Mouse (Mus musculus): ENCODE data around the gene Cxadr. TPM values are rescaled to one million over a fixed set of nuclear protein-coding genes. Genes with fewer than 3 reads are reported as not detected.

Gene Cxadr
- polyA plus RNA-seq, 1 experiment: 30.3 TPM

- Histone ChIP-seq H3K27ac (replicated peaks; ENCODE audit: low read depth, low read length) (no peak overlapping the region), H3K4me1 (ENCODE audit: control insufficient read depth, insufficient read depth, insufficient read length, low read length) (peaks cover 7% of the 10 kb centered on the region), H3K4me3 (ENCODE audit: insufficient read depth, low read depth, low read length) (no peak overlapping the region)
Measured at GRCm38 (mm10) chr16:78372786-78373185, 71.5 kb downstream of the Cxadr start.

GRCm38 (mm10) chr16:78373743-78374142, 72.5 kb downstream of the Cxadr start:
- peaks cover 7% of the 10 kb centered on the region for H3K4me1 ChIP-seq (ENCODE audit: control insufficient read depth, insufficient read depth, insufficient read length, low read length)
- no peak overlapping the region for H3K27ac ChIP-seq (replicated peaks; ENCODE audit: low read depth, low read length)
- H3K4me3 ChIP-seq (ENCODE audit: insufficient read depth, low read depth, low read length): no peak overlapping the region

DNA sequence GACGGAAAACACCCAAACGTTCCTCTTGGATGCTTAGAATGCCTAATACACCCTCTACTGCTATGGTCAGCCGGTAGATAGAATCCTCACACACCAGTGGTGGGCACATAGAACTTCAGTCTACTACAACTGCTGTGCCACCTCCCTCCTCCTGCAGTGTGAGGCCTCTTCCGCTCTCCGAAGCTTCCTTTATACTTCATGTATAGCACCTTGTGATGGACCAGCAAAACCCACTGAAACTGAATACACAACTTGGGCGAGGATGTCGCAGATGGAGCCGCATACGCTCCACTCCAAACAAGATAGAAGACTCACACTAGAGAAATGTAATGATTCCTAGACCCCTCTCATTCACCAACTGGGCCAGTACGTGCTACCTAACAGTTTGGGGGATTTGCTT, 73.9 kb downstream of the Cxadr start:
- peak overlapping the region; percentile 41 for H3K4me3 ChIP-seq (ENCODE audit: insufficient read depth, low read depth, low read length)
- H3K27ac ChIP-seq (replicated peaks; ENCODE audit: low read depth, low read length): no peak overlapping the region
- peaks cover 7% of the 10 kb centered on the region for H3K4me1 ChIP-seq (ENCODE audit: control insufficient read depth, insufficient read depth, insufficient read length, low read length)

DNA sequence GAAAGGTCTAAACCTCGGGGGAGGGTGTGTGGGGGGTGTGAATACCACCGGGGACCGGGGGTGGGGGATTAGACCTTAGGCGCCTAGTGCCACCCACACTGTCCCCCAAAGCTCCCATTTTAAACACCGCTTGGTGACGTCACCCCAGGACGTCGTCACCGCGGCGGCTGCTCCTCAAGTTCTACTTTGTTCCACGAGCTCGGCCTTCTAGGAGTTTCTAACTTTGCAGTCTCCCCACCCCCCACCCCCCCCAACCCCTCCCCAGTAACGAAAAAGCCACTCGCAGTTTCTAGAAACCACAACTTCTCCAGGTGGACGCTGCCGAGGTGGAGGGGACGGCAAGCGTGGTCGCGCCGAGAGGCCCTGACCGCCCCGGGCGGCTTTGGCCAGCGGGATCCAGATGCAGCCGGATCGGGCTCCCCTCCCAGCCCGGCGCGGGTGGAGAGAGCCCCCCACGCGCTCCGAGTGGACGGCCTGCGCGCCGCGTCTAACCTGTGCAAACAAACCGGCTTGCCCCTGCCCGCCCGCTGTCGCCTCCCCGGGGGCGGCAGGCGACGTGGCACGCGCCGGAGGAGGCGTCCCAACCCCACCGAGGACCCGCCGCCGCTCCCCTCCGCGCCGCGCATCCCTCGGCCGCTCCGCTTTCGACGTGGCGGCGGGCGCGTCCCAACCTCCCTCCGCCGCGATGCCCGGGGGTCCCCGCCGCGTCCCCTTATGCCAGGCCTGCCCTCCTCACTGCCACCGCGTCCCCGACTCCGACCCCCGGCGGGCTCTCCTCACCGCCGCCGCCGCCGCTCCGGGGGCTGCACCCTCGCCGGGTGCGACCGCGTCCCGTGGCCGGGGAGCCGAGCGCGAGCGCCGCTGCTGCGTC, 74.8 kb downstream of the Cxadr start:
- peak overlapping the region; percentile 95 for H3K4me3 ChIP-seq (ENCODE audit: insufficient read depth, low read depth, low read length)
- H3K27ac ChIP-seq (replicated peaks; ENCODE audit: low read depth, low read length): peak overlapping the region; percentile 37; the same call in 1 of the 2 replicates
- peaks cover 7% of the 10 kb centered on the region for H3K4me1 ChIP-seq (ENCODE audit: control insufficient read depth, insufficient read depth, insufficient read length, low read length)

- Histone ChIP-seq H3K4me1 (ENCODE audit: control insufficient read depth, insufficient read depth, insufficient read length, low read length) (peaks cover 7% of the 10 kb centered on the region), H3K27ac (replicated peaks; ENCODE audit: low read depth, low read length) (peak within 1 kb of the TSS; percentile 37; the same call in 1 of the 2 replicates), H3K4me3 (ENCODE audit: insufficient read depth, low read depth, low read length) (peak within 1 kb of the TSS; percentile 95)
Measured at GRCm38 (mm10) chr16:78376745-78377570, 75.7 kb downstream of the Cxadr start, which contains the start of gene Btg3. Gene Btg3 (minus strand): TSS chr16:78377192.

DNA sequence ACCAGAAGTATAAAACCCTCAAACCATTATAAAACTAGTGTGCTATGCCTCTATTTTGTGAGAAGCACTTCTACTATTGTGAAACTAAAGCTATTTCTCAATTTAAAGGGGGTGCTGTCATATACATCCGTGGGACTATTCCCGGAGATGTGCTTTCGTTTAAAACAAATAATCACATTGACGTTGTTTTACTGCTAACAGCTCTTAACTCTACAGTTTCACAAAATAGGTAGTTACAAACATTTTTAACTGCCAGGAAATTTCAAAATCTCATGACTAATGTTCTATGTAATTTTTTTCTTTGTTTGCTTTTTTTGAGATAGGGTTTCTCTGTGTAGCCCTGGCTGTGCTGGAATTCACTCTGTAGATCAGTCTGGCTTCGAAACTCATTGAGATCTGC, 77.2 kb downstream of the Cxadr start:
- no peak overlapping the region for H3K27ac ChIP-seq (replicated peaks; ENCODE audit: low read depth, low read length)

GRCm38 (mm10) chr16:78389122-78389521, 87.8 kb downstream of the Cxadr start:
- peaks cover 7% of the 10 kb centered on the region; the same call in 1 of the 2 replicates for H3K4me1 ChIP-seq (ENCODE audit: control insufficient read depth, insufficient read depth, insufficient read length, low read length)
- H3K4me3 ChIP-seq (ENCODE audit: insufficient read depth, low read depth, low read length): no peak overlapping the region
- H3K27ac ChIP-seq (replicated peaks; ENCODE audit: low read depth, low read length): no peak overlapping the region

More for the DNA sequence above, 77.2 kb downstream of the Cxadr start:
- peaks cover 7% of the 10 kb centered on the region for H3K4me1 ChIP-seq (ENCODE audit: control insufficient read depth, insufficient read depth, insufficient read length, low read length)
- no peak overlapping the region for H3K4me3 ChIP-seq (ENCODE audit: insufficient read depth, low read depth, low read length)

- no peak overlapping the region for H3K27ac ChIP-seq (replicated peaks; ENCODE audit: low read depth, low read length)
- H3K4me1 ChIP-seq (ENCODE audit: control insufficient read depth, insufficient read depth, insufficient read length, low read length): peaks cover 7% of the 10 kb centered on the region; the same call in 1 of the 2 replicates
- H3K4me3 ChIP-seq (ENCODE audit: insufficient read depth, low read depth, low read length): no peak overlapping the region
Measured at GRCm38 (mm10) chr16:78389986-78390385, 88.7 kb downstream of the Cxadr start.

GRCm38 (mm10) chr16:78391354-78391753, 90.1 kb downstream of the Cxadr start:
- peak overlapping the region; percentile 72 for H3K27ac ChIP-seq (replicated peaks; ENCODE audit: low read depth, low read length)
- H3K4me3 ChIP-seq (ENCODE audit: insufficient read depth, low read depth, low read length): no peak overlapping the region
- peaks cover 7% of the 10 kb centered on the region; the same call in 1 of the 2 replicates for H3K4me1 ChIP-seq (ENCODE audit: control insufficient read depth, insufficient read depth, insufficient read length, low read length)

- Histone ChIP-seq H3K4me1 (ENCODE audit: control insufficient read depth, insufficient read depth, insufficient read length, low read length) (no peaks in the 10 kb centered on the region), H3K27ac (replicated peaks; ENCODE audit: low read depth, low read length) (no peak overlapping the region), H3K4me3 (ENCODE audit: insufficient read depth, low read depth, low read length) (no peak overlapping the region)
Measured at GRCm38 (mm10) chr16:78398734-78399133, 97.4 kb downstream of the Cxadr start.

DNA sequence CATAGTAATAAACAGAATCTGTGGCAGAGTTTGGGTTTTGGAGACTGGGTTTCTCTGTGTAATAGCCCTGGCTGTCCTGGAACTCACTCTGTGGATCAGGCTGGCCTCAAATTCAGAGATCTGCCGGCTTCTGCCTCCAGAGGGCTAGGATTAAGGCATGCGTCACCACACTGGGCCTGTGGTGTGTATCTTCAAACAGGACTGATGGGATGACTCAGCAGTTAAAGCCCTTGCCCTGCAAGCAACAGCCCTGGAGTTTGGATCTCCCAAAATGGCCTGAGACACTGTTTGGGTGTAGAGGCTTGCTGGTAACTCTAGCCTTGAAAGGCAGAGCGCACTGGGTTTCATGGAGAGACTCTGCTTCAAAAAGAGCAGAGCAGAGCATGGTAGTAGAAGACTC, 98.1 kb downstream of the Cxadr start:
- H3K4me1 ChIP-seq (ENCODE audit: control insufficient read depth, insufficient read depth, insufficient read length, low read length): no peaks in the 10 kb centered on the region
- H3K4me3 ChIP-seq (ENCODE audit: insufficient read depth, low read depth, low read length): no peak overlapping the region
- H3K27ac ChIP-seq (replicated peaks; ENCODE audit: low read depth, low read length): no peak overlapping the region

DNA sequence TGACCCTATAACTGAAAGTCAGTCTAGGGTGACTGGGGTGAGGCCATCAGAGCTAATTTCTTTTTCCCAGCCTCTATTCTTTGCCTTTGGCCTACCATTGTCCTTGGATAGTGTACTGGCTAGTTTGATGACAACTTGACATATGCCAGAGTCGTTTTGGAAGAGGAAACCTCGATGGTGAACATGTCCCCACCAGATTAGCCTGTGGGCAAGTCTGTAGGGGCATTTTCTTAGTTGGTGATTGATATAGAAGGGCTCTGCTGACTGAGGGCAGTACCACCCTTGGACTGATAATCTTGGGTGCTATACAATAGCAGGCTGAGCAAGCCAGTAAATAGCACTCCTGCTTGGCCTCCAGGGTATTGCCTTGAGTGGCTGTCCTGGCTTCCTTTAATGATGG, 101.0 kb downstream of the Cxadr start:
- Histone ChIP-seq H3K27ac (replicated peaks; ENCODE audit: low read depth, low read length) (no peak overlapping the region), H3K4me1 (ENCODE audit: control insufficient read depth, insufficient read depth, insufficient read length, low read length) (no peaks in the 10 kb centered on the region), H3K4me3 (ENCODE audit: insufficient read depth, low read depth, low read length) (no peak overlapping the region)

DNA sequence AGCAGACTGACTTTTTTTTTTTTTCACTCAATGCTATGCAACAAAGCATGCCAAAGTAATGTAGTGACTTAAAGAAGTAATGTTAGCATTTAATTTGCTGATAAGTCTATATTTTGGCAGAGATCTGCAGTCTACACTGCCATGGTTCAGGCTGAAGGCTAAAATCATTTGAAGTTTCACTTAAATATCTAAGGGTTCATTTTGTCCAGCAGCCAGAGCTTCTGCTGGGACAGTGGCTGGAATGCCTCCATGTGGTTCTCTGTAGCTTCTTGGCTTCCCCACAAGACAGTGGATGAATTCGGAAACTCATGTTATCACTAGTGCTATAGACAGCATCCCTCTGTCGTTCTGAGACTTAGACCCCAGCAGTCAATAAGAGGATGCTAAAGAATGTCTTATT, 105.4 kb downstream of the Cxadr start:
- H3K27ac ChIP-seq (replicated peaks; ENCODE audit: low read depth, low read length): no peak overlapping the region
- no peaks in the 10 kb centered on the region for H3K4me1 ChIP-seq (ENCODE audit: control insufficient read depth, insufficient read depth, insufficient read length, low read length)
- H3K4me3 ChIP-seq (ENCODE audit: insufficient read depth, low read depth, low read length): no peak overlapping the region

- Histone ChIP-seq H3K4me1 (ENCODE audit: control insufficient read depth, insufficient read depth, insufficient read length, low read length) (no peaks in the 10 kb centered on the region), H3K4me3 (ENCODE audit: insufficient read depth, low read depth, low read length) (no peak overlapping the region), H3K27ac (replicated peaks; ENCODE audit: low read depth, low read length) (no peak overlapping the region)
Measured at GRCm38 (mm10) chr16:78407855-78408254, 106.6 kb downstream of the Cxadr start.
